Mouse (Mus musculus): Measurements from ENCODE around the gene Ifnk.

The Ifnk gene

DNA sequence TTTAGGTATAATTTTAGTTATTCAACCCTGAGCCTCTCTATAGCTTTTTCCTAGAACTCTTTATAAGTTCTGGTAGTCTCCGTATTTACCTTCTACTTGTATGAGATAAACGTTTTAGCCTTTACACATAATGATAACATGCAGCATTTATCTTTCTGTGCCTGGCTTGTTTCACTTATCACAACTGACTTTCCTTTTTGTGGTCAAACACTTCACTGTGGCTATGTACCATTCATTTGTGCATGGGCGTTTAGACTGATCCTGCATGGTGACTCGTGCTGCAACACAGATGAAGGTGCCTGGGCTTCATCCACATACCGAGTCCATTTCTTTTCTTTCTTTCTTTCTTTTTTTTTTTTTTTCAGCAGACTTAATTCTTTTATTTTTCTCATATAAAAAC lies 49.8 kb downstream of the Ifnk start:
- no peak for DNase-seq
